In the genomic region with DNA sequence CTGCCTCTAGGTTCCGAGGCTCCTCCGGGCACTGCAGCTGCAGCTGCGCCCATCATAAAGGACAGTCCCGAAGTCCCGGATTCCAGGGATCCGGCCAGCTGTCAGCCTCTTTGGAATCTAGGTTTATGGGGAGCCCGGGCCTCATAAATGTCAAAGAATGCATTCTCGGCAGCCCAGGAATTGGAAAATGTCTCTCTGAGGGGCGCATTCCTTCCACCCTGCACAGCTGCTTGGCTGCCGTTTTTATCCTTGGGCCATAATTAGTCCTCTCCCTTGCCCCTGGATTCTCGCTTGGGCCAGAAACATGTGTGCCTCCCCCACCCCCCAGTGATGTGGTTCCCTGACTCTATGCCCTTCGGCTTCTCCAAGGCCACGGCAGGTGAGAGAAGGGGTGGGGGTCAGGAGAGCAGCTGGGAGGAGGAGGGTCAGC, we compare ENCODE assay signal across 12 mouse cellular contexts.
DNase-seq lines count a peak whose midpoint lies in the region; ATAC-seq and TF ChIP-seq lines count a peak whose summit lies in the region.
"Had no signal": no experiment of that assay in that cellular context is flagged by ENCODE, and none has a peak within 500 bp of the region (broad histone marks: within the 10 kb centered on the region; RNA-seq: fewer than 3 reads in every experiment).

No protein-coding gene starts in this region.

- H3K4me1 ChIP-seq in lung, postnatal 0 days (ENCODE audit: insufficient read depth, low read depth, low read length), result no peaks in the 10 kb centered on the region
- H3K4me1 ChIP-seq in midbrain, embryonic 14.5 days (ENCODE audit: control insufficient read depth, insufficient read depth, low read length), result peaks cover 50% of the 10 kb centered on the region
- H3K4me1 ChIP-seq: liver, embryonic 15.5 days had no signal

- no peaks in the 10 kb centered on the region for H3K9me3 ChIP-seq in lung, postnatal 0 days (ENCODE audit: low read length)
- H3K9me3 ChIP-seq in midbrain, embryonic 14.5 days (ENCODE audit: control insufficient read depth, low read length), result no peaks in the 10 kb centered on the region
- H3K9me3 ChIP-seq: liver, embryonic 15.5 days had no signal

- H3K36me3 ChIP-seq in lung, postnatal 0 days (ENCODE audit: insufficient read depth, low read length), result no peaks in the 10 kb centered on the region
- no peaks in the 10 kb centered on the region for H3K36me3 ChIP-seq in midbrain, embryonic 14.5 days (ENCODE audit: control insufficient read depth, insufficient read depth, low read length)
- H3K36me3 ChIP-seq: liver, embryonic 15.5 days had no signal

- H3K9ac ChIP-seq in lung, postnatal 0 days (replicated peaks; ENCODE audit: low read depth), result no peak overlapping the region
- 0 out of 2 replicates have a peak overlapping the region, but pooled peaks have one; percentile 6 for H3K9ac ChIP-seq in midbrain, embryonic 14.5 days (replicated peaks; ENCODE audit: low read length)
- H3K9ac ChIP-seq: liver, embryonic 15.5 days had no signal

- TF ChIP-seq CTCF in lung, postnatal 0 days (IDR thresholded peaks at IDR 0.05), result no peak

- WGBS in lung, postnatal 0 days, result 56% methylated on average over 13 of the region's 13 CpGs
- WGBS in midbrain, embryonic 14.5 days, result 47% methylated on average over 13 of the region's 13 CpGs

- peak; percentile 7 for DNase-seq in gastrocnemius, adult 18-20 months (ENCODE audit: low spot score)
- no peak for DNase-seq in gastrocnemius, adult 8-10 months (ENCODE audit: low spot score in 2 of 2)
- peak; percentile 9 for DNase-seq in lung, postnatal 10 days
- no peak for DNase-seq in lung, postnatal 0 days (ENCODE audit: low spot score)
- peak; percentile 19 for DNase-seq in gastrocnemius, postnatal 25 days
- DNase-seq in midbrain, embryonic 14.5 days, result no peak
- DNase-seq in cerebellum, postnatal 4 days (ENCODE audit: low spot score in 2 of 2), result no peak
- DNase-seq: adrenal gland, postnatal 10 days; cerebellum, adult 11 months; layer of hippocampus, adult 9-11 months had no signal

- no peak overlapping the region for H3K4me2 ChIP-seq in lung, postnatal 0 days (replicated peaks; ENCODE audit: low read depth, low read length)
- no peak overlapping the region for H3K4me2 ChIP-seq in midbrain, embryonic 14.5 days (ENCODE audit: low read length)
- H3K4me2 ChIP-seq: liver, embryonic 15.5 days had no signal

- no peak overlapping the region for H3K27ac ChIP-seq in lung, postnatal 0 days (ENCODE audit: low read length)
- peak overlapping the region; percentile 38; the same call in 1 of the 2 replicates for H3K27ac ChIP-seq in midbrain, embryonic 14.5 days (replicated peaks; ENCODE audit: low read depth, low read length)
- H3K27ac ChIP-seq: liver, embryonic 15.5 days had no signal

- no peaks in the 10 kb centered on the region for H3K27me3 ChIP-seq in lung, postnatal 0 days (replicated peaks; ENCODE audit: insufficient read depth, low read length)
- no peaks in the 10 kb centered on the region for H3K27me3 ChIP-seq in midbrain, embryonic 14.5 days (ENCODE audit: control insufficient read depth, insufficient read depth, low read length)

- no peak for ATAC-seq in lung, postnatal 0 days
- ATAC-seq in midbrain, embryonic 14.5 days (ENCODE audit: low FRiP score, low TSS enrichment), result no peak
- ATAC-seq in megakaryocyte progenitor cell, adult 5-6 weeks (replicated peaks; ENCODE audit: poor library complexity), result no peak

- no peak overlapping the region for H3K4me3 ChIP-seq in lung, postnatal 0 days (ENCODE audit: low read depth, low read length)
- H3K4me3 ChIP-seq in midbrain, embryonic 14.5 days (replicated peaks; ENCODE audit: low read depth, low read length), result no peak overlapping the region
- H3K4me3 ChIP-seq: liver, embryonic 15.5 days had no signal

- no peak for TF ChIP-seq EP300 in lung, postnatal 0 days (IDR thresholded peaks at IDR 0.05)

Comparison
In these comparisons a context has a peak if more than half of its experiments do, and no peak if none do; other contexts are left out.
1. DNase-seq: peak in gastrocnemius, adult 18-20 months (single experiment), lung, postnatal 10 days (single experiment) and gastrocnemius, postnatal 25 days (single experiment); none in gastrocnemius, adult 8-10 months (0 of 2), lung, postnatal 0 days (single experiment), midbrain, embryonic 14.5 days (single experiment) and cerebellum, postnatal 4 days (0 of 2).